Mouse (Mus musculus) myocyte (in vitro differentiated cells): ENCODE data around the gene Slc35c2. TPM values are rescaled to one million over a fixed set of nuclear protein-coding genes. Genes with fewer than 3 reads are reported as not detected.

Source experiments
- H3K27me3 ChIP-seq: one replicate; pipeline ENCODE4 v1.6.1; 2011; ENCODE audit not compliant: control insufficient read depth, insufficient read depth, insufficient read length
- H3K36me3 ChIP-seq: one replicate; pipeline ENCODE4 v1.6.1; 2011; ENCODE audit not compliant: control insufficient read depth, insufficient read depth
- H3K4me2 ChIP-seq: one replicate; pipeline ENCODE4 v1.6.1; 2011; ENCODE audit warnings: low read depth, control low read depth
- H3K4me3 ChIP-seq: one replicate; pipeline ENCODE4 v1.5.1; 2011; ENCODE audit warnings: mild to moderate bottlenecking, control low read depth, moderate library complexity
- H3K79me2 ChIP-seq: one replicate; pipeline ENCODE4 v1.6.1; 2011; ENCODE audit not compliant: control insufficient read depth, insufficient read depth
- H3ac ChIP-seq: one replicate; pipeline ENCODE4 v1.6.1; 2011; ENCODE audit not compliant: control insufficient read depth, insufficient read length
- CEBPB ChIP-seq: IDR thresholded peaks from 2 replicates; pipeline ENCODE4 v1.6.1; 2011; ENCODE audit warnings: mild to moderate bottlenecking, moderate library complexity; ENCODE audit not compliant: poor library complexity, insufficient read depth, severe bottlenecking
- E2F4 ChIP-seq: IDR thresholded peaks from one replicate; pipeline ENCODE4 v1.6.1; 2011; ENCODE audit warnings: mild to moderate bottlenecking, control low read depth, moderate library complexity; ENCODE audit not compliant: insufficient read depth
- MAX ChIP-seq: IDR thresholded peaks from one replicate; pipeline ENCODE4 v1.6.1; 2011; ENCODE audit warnings: low read depth, mild to moderate bottlenecking, control low read depth
- MYOD1 ChIP-seq, 3 experiments: IDR thresholded peaks; one replicate each; pipeline ENCODE4 v1.6.1; 2011; ENCODE audit warnings: control low read depth in 2 of 3, low read depth in 2 of 3, mild to moderate bottlenecking in 2 of 3, moderate library complexity in 1 of 3; ENCODE audit not compliant: insufficient read length in 2 of 3, control insufficient read depth in 1 of 3
- MYOG ChIP-seq, 3 experiments: IDR thresholded peaks; one replicate each; pipeline ENCODE4 v1.6.1; 2011; ENCODE audit warnings: control low read depth in 2 of 3, low read depth in 2 of 3, mild to moderate bottlenecking in 2 of 3; ENCODE audit not compliant: insufficient read length in 2 of 3, control insufficient read depth in 1 of 3, insufficient read depth in 1 of 3
- POLR2A ChIP-seq: IDR thresholded peaks from one replicate; pipeline ENCODE4 v1.6.1; 2011; ENCODE audit warnings: low read depth, mild to moderate bottlenecking, control low read depth, moderate library complexity; ENCODE audit not compliant: insufficient read length
- POLR2AphosphoS2 ChIP-seq: IDR thresholded peaks from one replicate; pipeline ENCODE4 v1.6.1; 2011; ENCODE audit warnings: low read depth, control low read depth; ENCODE audit not compliant: insufficient read length
- REST ChIP-seq: IDR thresholded peaks from one replicate; pipeline ENCODE4 v1.6.1; 2011; ENCODE audit warnings: mild to moderate bottlenecking, control low read depth, moderate library complexity; ENCODE audit not compliant: insufficient read depth, insufficient read length
- SRF ChIP-seq: IDR thresholded peaks from one replicate; pipeline ENCODE4 v1.6.1; 2011; ENCODE audit warnings: low read depth; ENCODE audit not compliant: control insufficient read depth, insufficient read length
- TCF12 ChIP-seq: IDR thresholded peaks from one replicate; pipeline ENCODE4 v1.6.1; 2011; ENCODE audit warnings: mild to moderate bottlenecking, control low read depth; ENCODE audit not compliant: poor library complexity, insufficient read depth, severe bottlenecking
- TCF3 ChIP-seq: IDR thresholded peaks from one replicate; pipeline ENCODE4 v1.6.1; 2011; ENCODE audit warnings: low read depth, control low read depth; ENCODE audit not compliant: insufficient read length
- USF1 ChIP-seq: IDR thresholded peaks from one replicate; pipeline ENCODE4 v1.6.1; 2011; ENCODE audit warnings: low read depth, mild to moderate bottlenecking, control low read depth, moderate library complexity
- polyA plus RNA-seq: library from polyadenylated mRNA; unstranded; fragments of >200 nt; fragmentation: generic; extraction: Trizol; gene quantifications from one replicate; pipeline ENCODE4 v1.2.1, GENCODE M21; 2012; ENCODE audit warnings: missing spikeins

Gene Slc35c2
- 50.3 TPM for polyA plus RNA-seq

DNA sequence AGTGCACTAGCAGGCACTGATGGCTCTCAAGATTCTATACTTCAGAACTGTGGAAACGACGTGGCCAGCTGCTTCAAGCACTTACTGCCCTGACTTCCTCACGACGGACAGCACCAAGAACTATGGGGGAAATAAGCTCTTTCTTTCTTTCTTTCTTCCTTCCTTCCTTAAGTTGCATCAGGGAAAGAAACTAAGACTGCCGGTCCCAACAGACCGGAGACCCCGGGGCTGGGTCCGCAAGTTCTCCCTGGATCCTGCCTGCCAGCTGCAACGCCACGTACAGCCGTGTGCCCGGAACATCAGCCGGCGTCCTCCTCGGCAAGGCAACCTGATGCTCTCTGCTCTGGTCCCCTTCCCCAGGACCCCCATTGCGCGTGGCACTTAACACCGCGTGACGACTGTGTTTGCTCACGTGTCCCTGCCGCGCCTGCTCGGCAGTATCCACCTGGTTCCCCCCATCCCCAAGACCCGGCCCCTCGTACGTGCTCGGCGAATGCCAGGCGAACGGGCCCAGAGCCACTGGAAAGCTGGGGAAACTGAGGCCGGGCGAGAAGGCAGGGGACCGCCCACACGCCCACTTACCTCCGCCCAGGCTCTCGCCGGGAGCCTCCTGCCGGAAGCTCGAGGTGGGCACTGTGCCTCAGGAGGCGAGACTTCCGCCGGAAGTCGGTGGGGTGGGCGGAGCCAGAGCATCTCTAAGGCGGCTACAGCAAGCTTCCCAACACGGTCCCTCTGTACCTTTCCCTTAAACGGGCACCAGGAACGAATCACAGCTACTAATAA lies at the start of gene Slc35c2:
Slc35c2 (minus strand) TSS at position 668 of the 783 bp plus-strand sequence.
- TF ChIP-seq E2F4 (no peak), POLR2A (peak; percentile 90), SRF (peak; percentile 29), TCF12 (no peak), USF1 (peak; percentile 49), CEBPB (no peak), POLR2AphosphoS2 (peak; percentile 93)
- Histone ChIP-seq H3ac (peak within 1 kb of the TSS; percentile 36), H3K4me3 (peak within 1 kb of the TSS; percentile 58), H3K4me2 (peak within 1 kb of the TSS; percentile 96), H3K79me2 (no peaks in the 10 kb centered on the region), H3K36me3 (no peaks in the 10 kb centered on the region), H3K27me3 (no peaks in the 10 kb centered on the region)

DNA sequence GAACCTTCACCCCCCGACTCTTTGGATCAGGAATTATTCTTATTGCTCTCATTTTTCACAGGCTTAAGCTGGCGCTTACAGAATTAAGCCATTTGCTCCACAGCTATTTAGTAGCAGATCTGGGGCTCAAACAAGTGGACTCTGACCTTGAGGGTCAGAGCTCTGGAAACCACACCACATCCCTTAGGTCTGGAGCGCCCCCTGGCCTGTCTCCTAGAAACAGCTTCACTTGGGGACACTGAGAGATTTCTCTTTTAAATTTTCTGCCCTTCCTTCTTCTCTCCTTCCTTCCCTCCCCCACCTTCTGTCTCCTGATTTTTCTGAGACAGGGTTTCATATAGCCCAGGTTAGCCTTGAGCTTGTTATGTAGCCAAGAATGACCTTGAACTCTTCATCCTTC lies 49.5 kb upstream of the Slc35c2 start:
- peaks cover 25% of the 10 kb centered on the region for H3K27me3 ChIP-seq
- no peaks in the 10 kb centered on the region for H3K79me2 ChIP-seq
- TF ChIP-seq POLR2AphosphoS2 (no peak), POLR2A (no peak), E2F4 (no peak), MYOG (IDR thresholded peaks at IDR 0.05; ENCODE audit: control insufficient read depth in 1 of 3, insufficient read depth in 1 of 3, insufficient read length in 2 of 3, low read depth in 2 of 3) (no peak), REST (no peak), TCF3 (no peak), MYOD1 (IDR thresholded peaks at IDR 0.05; ENCODE audit: control insufficient read depth in 1 of 3, insufficient read length in 2 of 3, low read depth in 2 of 3) (no peak), MAX (no peak), SRF (no peak), USF1 (no peak), TCF12 (no peak), CEBPB (no peak)
- H3K36me3 ChIP-seq: no peaks in the 10 kb centered on the region
- H3K4me3 ChIP-seq: no peak overlapping the region
- no peak overlapping the region for H3ac ChIP-seq
- no peak overlapping the region for H3K4me2 ChIP-seq

DNA sequence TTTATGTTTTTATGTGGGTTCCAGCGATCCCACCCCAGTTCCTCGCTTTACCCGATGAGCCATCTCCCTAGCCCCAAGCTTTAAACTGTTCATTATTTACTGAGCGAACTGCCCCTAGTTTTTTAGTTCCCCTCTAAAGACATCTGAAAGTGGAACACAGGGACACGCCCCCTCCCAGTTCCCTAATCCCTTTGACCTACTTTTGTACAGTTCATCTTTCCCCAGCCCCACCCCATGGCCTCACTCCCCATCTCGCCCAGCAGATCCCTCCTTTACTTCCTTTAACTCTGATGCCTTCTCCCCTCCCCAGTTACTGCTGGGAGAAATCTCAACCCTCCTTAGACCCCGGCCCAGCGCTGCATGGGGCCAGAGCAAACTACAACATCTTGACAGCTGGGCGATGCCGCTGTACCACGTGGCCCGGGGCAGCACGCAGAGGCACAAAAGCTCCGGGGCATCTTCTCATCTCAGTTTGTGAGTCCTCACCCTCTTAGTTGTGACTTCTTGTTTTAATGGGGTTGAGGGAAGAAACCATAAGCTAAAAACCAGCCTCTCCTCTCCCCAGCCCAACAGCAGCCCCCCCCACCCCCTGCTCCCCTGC lies 45.0 kb upstream of the Slc35c2 start:
- Histone ChIP-seq H3K4me2 (no peak overlapping the region), H3K4me3 (no peak overlapping the region), H3K36me3 (no peaks in the 10 kb centered on the region), H3ac (no peak overlapping the region), H3K27me3 (peaks cover 19% of the 10 kb centered on the region), H3K79me2 (no peaks in the 10 kb centered on the region)
- TF ChIP-seq MAX (no peak), MYOG (IDR thresholded peaks at IDR 0.05; ENCODE audit: control insufficient read depth in 1 of 3, insufficient read depth in 1 of 3, insufficient read length in 2 of 3, low read depth in 2 of 3) (no peak), REST (no peak), POLR2AphosphoS2 (no peak), TCF3 (no peak), SRF (no peak), POLR2A (no peak), CEBPB (no peak), TCF12 (no peak), USF1 (no peak), E2F4 (no peak), MYOD1 (IDR thresholded peaks at IDR 0.05; ENCODE audit: control insufficient read depth in 1 of 3, insufficient read length in 2 of 3, low read depth in 2 of 3) (no peak)

DNA sequence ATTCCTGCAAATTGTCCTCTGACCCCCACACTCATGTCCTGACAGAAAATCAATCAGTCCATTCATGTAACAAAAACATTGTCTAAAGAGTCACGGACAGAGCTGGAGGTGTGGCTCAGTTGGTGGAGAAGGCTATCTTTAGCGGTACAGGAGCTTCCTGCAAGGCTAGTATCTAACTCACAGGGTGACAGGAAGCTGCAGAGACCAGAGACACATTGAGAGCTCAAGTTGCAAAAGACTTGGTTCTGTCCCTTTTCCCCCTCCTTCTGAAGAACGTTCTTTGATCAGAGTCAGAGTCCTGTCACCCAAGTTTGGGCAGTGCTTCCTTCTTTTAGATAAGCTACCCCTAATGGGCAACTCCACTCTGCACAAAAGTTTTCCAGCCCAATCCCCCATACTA lies 42.0 kb upstream of the Slc35c2 start:
- TF ChIP-seq TCF3 (no peak), TCF12 (no peak), MAX (no peak), SRF (no peak), MYOG (IDR thresholded peaks at IDR 0.05; ENCODE audit: control insufficient read depth in 1 of 3, insufficient read depth in 1 of 3, insufficient read length in 2 of 3, low read depth in 2 of 3) (no peak), MYOD1 (IDR thresholded peaks at IDR 0.05; ENCODE audit: control insufficient read depth in 1 of 3, insufficient read length in 2 of 3, low read depth in 2 of 3) (no peak)
- Histone ChIP-seq H3K4me3 (no peak overlapping the region), H3ac (no peak overlapping the region), H3K79me2 (peaks cover 12% of the 10 kb centered on the region), H3K27me3 (peaks cover 19% of the 10 kb centered on the region), H3K4me2 (no peak overlapping the region), H3K36me3 (no peaks in the 10 kb centered on the region)
